Mouse (Mus musculus) cerebellum, adult 2 months (tissue): ENCODE measurements around the gene Cfap97d2.

Experiments used
- CTCF ChIP-seq: fragments of 200-500 bp; IDR thresholded peaks from 2 replicates; pipeline ENCODE4 v1.5.1; 2011; ENCODE audit warnings: low read depth, mild to moderate bottlenecking, control low read depth, low read length, moderate library complexity, borderline replicate concordance; ENCODE audit not compliant: insufficient read depth
- POLR2A ChIP-seq: fragments of 200-500 bp; IDR thresholded peaks from 2 replicates; pipeline ENCODE4 v1.6.1; 2011; ENCODE audit warnings: low read length, control low read depth, borderline replicate concordance; ENCODE audit not compliant: insufficient read depth

GRCm38 (mm10) chr8:13694735-13695134 lies 11.0 kb upstream of the Cfap97d2 start:
- TF ChIP-seq POLR2A (no peak), CTCF (no peak)
